Mouse (Mus musculus): ENCODE results near the gene Zscan22.

- TF ChIP-seq CTCF (IDR thresholded peaks at IDR 0.05; ENCODE audit: low read depth, low read length): no peak
- TF ChIP-seq GATA1 (IDR thresholded peaks at IDR 0.05; ENCODE audit: borderline replicate concordance, low read length): no peak
- TF ChIP-seq POLR2AphosphoS5 (IDR thresholded peaks at IDR 0.05; ENCODE audit: insufficient replicate concordance, low read depth, low read length): no peak
Measured at GRCm38 (mm10) chr7:12874301-12874700, 23.3 kb upstream of the Zscan22 start.
